Mouse (Mus musculus): ENCODE results near the gene Rabggta. TPM values are rescaled to one million over a fixed set of nuclear protein-coding genes. Genes with fewer than 3 reads are reported as not detected.
A peak's percentile ranks its signal among the peaks of the same experiment; 100 is the strongest.

Rabggta gene
- total RNA-seq, 2 experiments from 2014 or later: 44.9 to 49.5 TPM

- DNase-seq (ENCODE audit: low spot score in 2 of 2): no peak
- Histone ChIP-seq H3K4me3 (no peak overlapping the region), H3K27ac (no peak overlapping the region)
- no peak for TF ChIP-seq CTCF (conservative IDR thresholded peaks at IDR 0.05)
Measured at GRCm38 (mm10) chr14:55707397-55707796, 14.7 kb downstream of the Rabggta start.

GRCm38 (mm10) chr14:55706051-55706600, 15.9 kb downstream of the Rabggta start:
- no peak for DNase-seq (ENCODE audit: low spot score in 2 of 2)
- no peak overlapping the region for H3K27ac ChIP-seq
- TF ChIP-seq CTCF (conservative IDR thresholded peaks at IDR 0.05): no peak
- no peak overlapping the region for H3K4me3 ChIP-seq

- Histone ChIP-seq H3K4me3 (no peak overlapping the region), H3K27ac (no peak overlapping the region)
- TF ChIP-seq CTCF (conservative IDR thresholded peaks at IDR 0.05): no peak
- no peak for DNase-seq (ENCODE audit: low spot score in 2 of 2)
Measured at GRCm38 (mm10) chr14:55702761-55703160, 19.3 kb downstream of the Rabggta start.

GRCm38 (mm10) chr14:55701131-55701530, 20.9 kb downstream of the Rabggta start:
- TF ChIP-seq CTCF (conservative IDR thresholded peaks at IDR 0.05): no peak
- H3K4me3 ChIP-seq: no peak overlapping the region
- DNase-seq (ENCODE audit: low spot score in 2 of 2): no peak

GRCm38 (mm10) chr14:55697226-55697625, 24.8 kb downstream of the Rabggta start:
- Histone ChIP-seq H3K4me3 (no peak overlapping the region), H3K27ac (no peak overlapping the region)
- no peak for TF ChIP-seq CTCF (conservative IDR thresholded peaks at IDR 0.05)
- DNase-seq (ENCODE audit: low spot score in 2 of 2): no peak

More at GRCm38 (mm10) chr14:55701131-55701530, 20.9 kb downstream of the Rabggta start:
- no peak overlapping the region for H3K27ac ChIP-seq

- DNase-seq (ENCODE audit: low spot score in 2 of 2): no peak
- no peak overlapping the region for H3K27ac ChIP-seq
- no peak overlapping the region for H3K4me3 ChIP-seq
- TF ChIP-seq CTCF (conservative IDR thresholded peaks at IDR 0.05): no peak
Measured at GRCm38 (mm10) chr14:55689433-55689832, 32.6 kb downstream of the Rabggta start.

- TF ChIP-seq CTCF (conservative IDR thresholded peaks at IDR 0.05): no peak
- no peak for DNase-seq (ENCODE audit: low spot score in 2 of 2)
- H3K27ac ChIP-seq: peak overlapping the region; percentile 85
- H3K4me3 ChIP-seq: peak overlapping the region; percentile 78
Measured at GRCm38 (mm10) chr14:55682118-55682493, 40.0 kb downstream of the Rabggta start.

GRCm38 (mm10) chr14:55681160-55682117, 40.6 kb downstream of the Rabggta start, which contains the start of gene Tinf2:
Tinf2 (minus strand) TSS chr14:55681820.
- Histone ChIP-seq H3K27ac (peak within 1 kb of the TSS; percentile 85), H3K4me3 (peak within 1 kb of the TSS; percentile 78)
- TF ChIP-seq CTCF (conservative IDR thresholded peaks at IDR 0.05): peak; percentile 91
- DNase-seq (ENCODE audit: low spot score in 2 of 2): peak; percentile 95 to 96

- no peak for TF ChIP-seq CTCF (conservative IDR thresholded peaks at IDR 0.05)
- no peak for DNase-seq (ENCODE audit: low spot score in 2 of 2)
- no peak overlapping the region for H3K27ac ChIP-seq
- H3K4me3 ChIP-seq: no peak overlapping the region
Measured at GRCm38 (mm10) chr14:55677615-55678014, 44.4 kb downstream of the Rabggta start.

- Histone ChIP-seq H3K27ac (peak overlapping the region; percentile 99), H3K4me3 (peak overlapping the region; percentile 61)
- DNase-seq (ENCODE audit: low spot score in 2 of 2): no peak
- no peak for TF ChIP-seq CTCF (conservative IDR thresholded peaks at IDR 0.05)
Measured at GRCm38 (mm10) chr14:55672741-55673060, 49.4 kb downstream of the Rabggta start.

GRCm38 (mm10) chr14:55671833-55672740, 50.0 kb downstream of the Rabggta start, which contains the start of the genes Gmpr2 and Nedd8:
Gmpr2 (plus strand) TSS chr14:55671941.
Nedd8 (minus strand) TSS chr14:55672124.
- peak; percentile 83 to 96 for DNase-seq (ENCODE audit: low spot score in 2 of 2)
- no peak for TF ChIP-seq CTCF (conservative IDR thresholded peaks at IDR 0.05)
- Histone ChIP-seq H3K4me3 (peak within 1 kb of the TSS; percentile 61), H3K27ac (peak within 1 kb of the TSS; percentile 99)

GRCm38 (mm10) chr14:55671486-55671832, 50.6 kb downstream of the Rabggta start:
- H3K27ac ChIP-seq: peak overlapping the region; percentile 99
- DNase-seq (ENCODE audit: low spot score in 2 of 2): peak in 1 of 2 experiments; percentile 72
- H3K4me3 ChIP-seq: peak overlapping the region; percentile 61
- TF ChIP-seq CTCF (conservative IDR thresholded peaks at IDR 0.05): no peak

Other genes starting within 250 kb of the Rabggta start
- 10 to 100 TPM; 18.6 to 23.7 TPM for gene Dhrs4, start 243.5 kb downstream of the Rabggta start, total RNA-seq (2021)
- 10 to 100 TPM; 57.9 to 64.4 TPM for gene Carmil3, start 231.6 kb downstream of the Rabggta start, total RNA-seq (2021)
- gene Cpne6, start 211.8 kb downstream of the Rabggta start, total RNA-seq (2021): 100 to 1,000 TPM; 723 to 730 TPM
- 1 to 10 TPM; 2.2 to 3.6 TPM for gene Nrl, start 197.3 kb downstream of the Rabggta start, total RNA-seq (2021)
- 10 to 100 TPM; 45.0 to 47.6 TPM for gene Pck2, start 182.0 kb downstream of the Rabggta start, total RNA-seq (2021)
- 10 to 100 TPM; 84.2 to 87.6 TPM for gene Dcaf11, start 162.3 kb downstream of the Rabggta start, total RNA-seq (2021)
- under 1 TPM in 1 of 2 experiments, not detected in 1; 0.92 TPM for gene A730061H03Rik, start 161.9 kb downstream of the Rabggta start, total RNA-seq (2021)
- gene Fitm1, start 146.6 kb downstream of the Rabggta start, total RNA-seq (2021): not detected
- 10 to 100 TPM; 55.5 to 61.2 TPM for gene Psme1, start 144.1 kb downstream of the Rabggta start, total RNA-seq (2021)
- gene Emc9, start 137.0 kb downstream of the Rabggta start, total RNA-seq (2021): 10 to 100 TPM; 43.5 to 49.7 TPM
- gene Psme2, start 131.2 kb downstream of the Rabggta start, total RNA-seq (2021): 10 to 100 TPM; 45.2 to 60.4 TPM
- gene Rnf31, start 130.6 kb downstream of the Rabggta start, total RNA-seq (2021): 10 to 100 TPM; 46.3 to 47.0 TPM
- 10 to 100 TPM; 11.6 to 12.1 TPM for gene Irf9, start 118.7 kb downstream of the Rabggta start, total RNA-seq (2021)
- gene Rec8, start 104.2 kb downstream of the Rabggta start, total RNA-seq (2021): 1 to 10 TPM; 1.9 to 2.5 TPM
- gene Ipo4, start 86.3 kb downstream of the Rabggta start, total RNA-seq (2021): 100 to 1,000 TPM; 139 to 142 TPM
- 1 to 10 TPM; 2.6 to 6.5 TPM for gene Gm49378, start 84.4 kb downstream of the Rabggta start, total RNA-seq (2021)
- gene Tm9sf1, start 78.5 kb downstream of the Rabggta start, total RNA-seq (2021): 10 to 100 TPM; 40.4 to 45.8 TPM
- 1 to 10 TPM in 1 of 2 experiments, under 1 TPM in 1; 0.96 to 1.6 TPM for gene Tssk4, start 72.1 kb downstream of the Rabggta start, total RNA-seq (2021)
- 10 to 100 TPM; 51.2 to 55.4 TPM for gene Mdp1, start 61.8 kb downstream of the Rabggta start, total RNA-seq (2021)
- 10 to 100 TPM; 26.0 to 26.1 TPM for gene Gmpr2, start 50.3 kb downstream of the Rabggta start, total RNA-seq (2021)
- gene Nedd8, start 50.1 kb downstream of the Rabggta start, total RNA-seq (2021): 100 to 1,000 TPM; 301 to 309 TPM
- gene Tinf2, start 40.4 kb downstream of the Rabggta start, total RNA-seq (2021): 10 to 100 TPM; 15.2 to 16.2 TPM
- not detected for gene Tgm1, start 8.3 kb downstream of the Rabggta start, total RNA-seq (2021)
- 10 to 100 TPM; 82.4 to 91.1 TPM for gene Dhrs1, start 23.4 kb upstream of the Rabggta start, total RNA-seq (2021)
- gene Nop9, start 23.4 kb upstream of the Rabggta start, total RNA-seq (2021): 10 to 100 TPM; 11.8 to 13.1 TPM
- gene Cideb, start 36.2 kb upstream of the Rabggta start, total RNA-seq (2021): 1 to 10 TPM; 1.4 to 1.6 TPM
- under 1 TPM in 1 of 2 experiments, not detected in 1; 0.22 TPM for gene Ltb4r2, start 39.2 kb upstream of the Rabggta start, total RNA-seq (2021)
- gene Ltb4r1, start 43.7 kb upstream of the Rabggta start, total RNA-seq (2021): not detected
- gene Adcy4, start 61.8 kb upstream of the Rabggta start, total RNA-seq (2021): 1 to 10 TPM; 4.4 to 5.6 TPM
- gene Ripk3, start 66.6 kb upstream of the Rabggta start, total RNA-seq (2021): 1 to 10 TPM; 1.2 to 2.9 TPM
- 1 to 10 TPM; 2.6 TPM for gene Nfatc4, start 100.9 kb upstream of the Rabggta start, total RNA-seq (2021)
- gene Nynrin, start 131.7 kb upstream of the Rabggta start, total RNA-seq (2021): 1 to 10 TPM; 7.9 to 8.9 TPM
- gene Cbln3, start 162.1 kb upstream of the Rabggta start, total RNA-seq (2021): under 1 TPM; 0.32 to 0.54 TPM
- gene Khnyn, start 162.7 kb upstream of the Rabggta start, total RNA-seq (2021): 10 to 100 TPM; 13.2 to 14.7 TPM
- gene Sdr39u1, start 178.0 kb upstream of the Rabggta start, total RNA-seq (2021): 10 to 100 TPM; 63.5 to 78.7 TPM
- gene Cma1, start 222.4 kb upstream of the Rabggta start, total RNA-seq (2021): under 1 TPM in 1 of 2 experiments, not detected in 1; 0.69 TPM
- gene Cma2, start 228.7 kb upstream of the Rabggta start, total RNA-seq (2021): not detected